Mouse (Mus musculus) thymus, postnatal 36 days (tissue): ENCODE results near the gene Spop.
A peak's percentile ranks its signal among the peaks of the same experiment; 100 is the strongest.
"Not testable (repeated sequence)": the region's sequence is repeated elsewhere in the genome, so short reads cannot be mapped to it uniquely, and the experiment has no call there.

Experiments used
- DNase-seq, 2 experiments: peaks; one replicate each; pipeline ENCODE4 v3.0.0; 2022; ENCODE audit warnings: mixed read lengths in 2 of 2

Spop gene

DNA sequence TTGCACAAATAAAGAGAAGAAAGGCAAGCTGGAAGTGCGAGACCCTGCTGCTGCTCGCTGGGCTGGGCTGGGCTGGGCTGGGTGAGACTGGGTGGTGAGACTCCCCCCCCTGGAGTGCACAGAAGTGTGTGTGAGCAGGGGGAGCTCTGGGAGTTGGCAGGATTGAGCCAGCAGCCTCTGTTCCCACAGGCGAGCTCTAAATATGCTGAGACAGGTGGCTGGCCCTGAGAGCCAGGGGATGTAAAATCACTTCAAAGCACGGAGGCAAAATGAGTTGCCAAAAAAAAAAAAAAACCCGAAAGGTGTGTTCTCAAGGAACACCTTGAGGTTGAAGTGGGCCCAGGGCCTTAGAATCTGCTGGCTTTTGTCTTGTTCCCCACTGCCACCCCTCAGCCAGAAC lies 22.1 kb upstream of the Spop start:
- no peak for DNase-seq

DNA sequence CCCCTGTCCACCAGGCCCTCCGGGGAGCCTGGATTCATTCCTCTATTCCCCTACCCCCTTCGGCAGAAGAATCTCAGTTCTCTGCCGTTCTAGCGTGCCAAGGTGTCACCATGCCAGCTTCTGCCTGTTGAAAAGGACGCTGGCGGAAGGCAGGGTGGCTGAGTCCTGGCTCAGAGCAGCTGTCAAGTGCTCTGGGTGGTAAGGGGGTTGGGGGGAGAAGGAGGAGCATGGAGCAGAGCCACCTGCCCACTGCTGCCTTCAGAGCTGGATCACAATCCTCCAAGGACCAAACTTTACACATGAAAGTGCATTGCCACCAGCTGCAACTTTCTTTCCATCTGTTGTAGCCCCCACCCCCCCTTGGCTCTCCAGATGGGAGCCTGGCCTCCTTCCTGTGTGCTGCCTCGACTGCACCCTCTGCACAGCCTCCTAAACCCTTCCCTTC lies 21.6 kb upstream of the Spop start:
- DNase-seq: peak; percentile 49 to 72

GRCm38 (mm10) chr11:95392708-95393499 lies 21.0 kb upstream of the Spop start:
- DNase-seq: peak; percentile 44 to 47

- no peak for DNase-seq
Observed at GRCm38 (mm10) chr11:95393500-95393816, 20.4 kb upstream of the Spop start.

DNA sequence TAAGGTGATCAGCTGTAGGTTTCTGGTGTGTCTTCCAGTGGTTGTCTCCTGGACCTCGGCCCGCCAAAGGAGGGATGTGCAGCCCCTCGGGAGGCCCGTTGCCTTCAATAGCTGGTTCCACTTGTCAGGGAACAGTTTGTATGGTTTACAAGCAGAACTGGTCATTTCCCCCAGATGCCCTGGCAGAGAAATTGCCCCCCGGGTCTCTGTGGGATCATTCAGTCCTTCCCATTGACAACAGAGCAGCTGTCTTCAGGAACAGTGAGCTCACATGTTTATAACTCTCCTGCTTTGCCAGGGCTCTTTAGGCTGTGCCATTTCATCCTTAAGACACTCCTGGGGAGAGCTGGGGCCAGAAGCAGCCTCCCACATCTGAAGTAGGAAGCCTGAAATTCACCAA lies 19.8 kb upstream of the Spop start:
- no peak for DNase-seq

GRCm38 (mm10) chr11:95396548-95396947 lies 17.3 kb upstream of the Spop start:
- DNase-seq: no peak

- peak; percentile 63 to 75 for DNase-seq
Observed at GRCm38 (mm10) chr11:95397843-95398835, 15.7 kb upstream of the Spop start.

GRCm38 (mm10) chr11:95399520-95400020 lies 14.3 kb upstream of the Spop start:
- no peak for DNase-seq

DNA sequence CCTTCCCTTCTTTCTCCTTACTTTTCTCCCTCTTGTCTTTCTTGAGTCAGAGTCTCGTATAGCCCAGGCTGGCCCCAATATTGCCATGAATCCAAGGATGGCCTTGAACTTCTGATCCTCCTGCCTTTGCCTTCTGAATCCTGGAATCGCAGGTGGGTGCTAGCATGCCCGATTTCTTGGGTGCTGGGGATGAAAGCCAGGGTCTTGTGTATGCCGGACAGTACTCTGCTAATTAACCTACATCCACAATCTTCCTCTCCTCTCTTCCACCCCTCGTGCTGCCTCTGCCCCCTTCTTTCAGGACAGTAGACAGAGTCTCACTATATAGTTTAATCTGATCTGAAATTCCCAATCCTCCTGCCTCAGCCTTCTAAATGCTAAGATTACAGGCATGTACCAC lies 12.3 kb upstream of the Spop start:
- DNase-seq: no peak

DNA sequence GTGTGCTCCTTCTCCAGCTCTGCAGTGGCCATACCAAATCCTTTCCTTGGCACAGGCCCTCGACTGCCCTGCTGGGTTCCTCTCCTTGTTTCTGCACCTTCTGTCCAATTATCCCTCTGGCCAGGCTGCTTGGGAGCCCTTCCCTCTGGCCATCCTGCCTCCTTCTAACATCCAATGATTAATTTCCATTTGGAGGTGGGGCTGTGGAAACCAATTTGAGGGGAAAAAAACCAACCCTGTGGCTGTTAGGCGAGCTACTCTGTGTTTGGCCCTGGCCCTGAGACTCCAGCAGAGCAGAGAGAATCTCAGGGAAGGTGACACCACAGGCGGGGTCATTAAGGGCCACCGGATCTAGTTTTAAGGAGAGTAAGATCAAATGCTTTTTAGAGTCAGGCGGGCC lies 11.7 kb upstream of the Spop start:
- no peak for DNase-seq

DNA sequence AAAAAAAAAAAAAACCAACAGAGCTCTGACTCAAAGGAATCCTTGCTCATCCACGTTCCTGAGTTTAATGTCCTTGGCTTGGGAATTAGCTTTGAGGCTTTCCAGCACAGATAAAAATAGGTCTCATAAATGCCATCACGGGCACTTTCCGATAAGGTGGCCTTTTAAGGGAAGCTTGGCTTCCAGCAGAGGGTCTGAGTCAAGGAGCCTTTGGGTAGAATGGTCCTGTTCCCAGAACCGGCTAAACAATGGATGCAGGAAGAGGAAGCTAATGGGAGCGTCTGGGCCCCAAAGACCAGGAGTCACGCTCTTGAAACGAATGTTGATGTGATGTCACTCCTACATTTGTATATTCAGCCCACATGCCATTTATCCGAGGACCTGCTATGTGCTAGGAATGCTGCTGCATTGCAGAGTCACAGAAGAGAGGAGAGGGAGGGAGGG lies 11.2 kb upstream of the Spop start:
- no peak for DNase-seq

DNA sequence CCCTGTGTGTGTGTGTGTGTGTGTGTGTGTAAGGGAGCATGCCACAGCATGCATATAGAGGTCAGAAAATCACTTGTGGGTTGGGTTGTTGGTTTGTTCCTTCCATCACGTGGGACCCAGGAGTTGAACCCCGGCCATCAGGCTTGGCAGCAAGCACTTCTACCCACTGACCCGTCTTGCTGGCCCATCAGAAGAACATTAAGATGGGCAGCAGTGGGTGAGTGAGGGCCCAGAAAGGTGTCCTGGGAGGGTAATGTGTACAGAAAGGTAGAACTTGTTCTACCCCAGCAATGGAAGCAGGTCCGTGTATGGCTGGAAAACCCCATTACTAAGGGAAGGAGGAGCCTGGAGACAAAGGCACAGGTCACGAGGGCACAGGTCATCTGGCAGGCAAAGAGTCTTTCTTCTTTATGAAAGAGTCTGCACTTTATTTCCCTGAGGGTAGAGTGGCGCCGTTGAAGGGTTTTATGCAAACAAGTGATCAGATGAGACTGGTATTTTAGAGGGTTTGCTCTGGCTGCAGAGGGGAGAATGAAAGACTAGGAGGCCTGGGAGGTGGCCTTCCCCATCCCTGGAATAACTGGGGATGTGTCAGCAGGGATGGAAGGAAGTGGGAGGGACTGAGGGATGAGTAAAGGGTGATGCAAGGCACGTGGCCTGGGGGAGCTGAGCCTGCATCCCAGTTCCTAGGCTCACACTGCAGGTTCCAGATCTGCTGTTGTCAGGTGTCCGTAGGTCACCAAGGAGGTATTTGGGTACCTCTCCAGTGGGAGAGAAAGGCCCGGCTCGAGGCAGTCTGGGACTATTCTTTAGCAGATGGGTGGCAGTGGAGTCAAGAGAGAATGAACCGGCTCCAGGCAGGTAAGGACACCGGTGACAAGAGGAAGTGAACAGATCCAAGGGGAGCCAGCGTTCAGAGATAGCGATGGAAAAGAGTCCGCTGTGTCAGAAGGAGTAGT lies 10.2 kb upstream of the Spop start:
- DNase-seq: no peak

DNA sequence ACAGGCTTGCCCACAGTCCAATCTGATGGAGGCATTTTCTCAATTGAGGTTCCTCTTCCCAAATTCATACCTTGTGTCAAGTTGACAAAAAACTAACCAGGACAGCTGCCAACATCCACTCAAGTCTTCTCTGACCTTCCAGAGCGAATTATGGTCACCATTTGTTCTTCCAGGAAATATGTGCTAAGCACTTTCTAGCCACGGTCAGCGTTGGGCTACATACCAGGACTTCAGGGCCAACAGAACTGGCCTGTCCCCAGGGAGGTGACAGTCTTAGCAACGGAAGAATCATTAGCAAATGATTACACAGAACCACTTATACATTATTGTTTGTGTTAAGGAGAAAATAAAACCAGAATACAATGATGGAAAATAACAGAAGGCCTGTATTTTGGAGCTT lies 8.1 kb upstream of the Spop start:
- DNase-seq: no peak

DNA sequence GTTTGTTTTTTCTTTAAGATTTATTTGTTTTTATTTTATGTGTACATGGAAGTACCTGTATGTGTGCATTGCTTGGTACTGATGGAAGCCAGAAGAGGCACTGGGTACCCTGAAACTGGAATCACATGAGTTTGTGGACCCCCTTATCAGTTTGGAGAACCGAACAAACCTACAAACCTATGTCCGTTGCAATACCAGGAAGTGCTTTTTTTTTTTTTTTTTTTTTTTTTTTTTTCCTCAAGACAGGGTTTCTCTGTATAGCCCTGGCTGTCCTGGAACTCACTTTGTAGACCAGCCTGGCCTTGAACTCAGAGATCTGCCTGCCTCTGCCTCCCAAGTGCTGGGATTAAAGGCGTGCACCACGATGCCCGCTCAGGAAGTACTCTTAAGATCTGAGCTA lies 7.5 kb upstream of the Spop start:
- not testable (repeated sequence) for DNase-seq

DNA sequence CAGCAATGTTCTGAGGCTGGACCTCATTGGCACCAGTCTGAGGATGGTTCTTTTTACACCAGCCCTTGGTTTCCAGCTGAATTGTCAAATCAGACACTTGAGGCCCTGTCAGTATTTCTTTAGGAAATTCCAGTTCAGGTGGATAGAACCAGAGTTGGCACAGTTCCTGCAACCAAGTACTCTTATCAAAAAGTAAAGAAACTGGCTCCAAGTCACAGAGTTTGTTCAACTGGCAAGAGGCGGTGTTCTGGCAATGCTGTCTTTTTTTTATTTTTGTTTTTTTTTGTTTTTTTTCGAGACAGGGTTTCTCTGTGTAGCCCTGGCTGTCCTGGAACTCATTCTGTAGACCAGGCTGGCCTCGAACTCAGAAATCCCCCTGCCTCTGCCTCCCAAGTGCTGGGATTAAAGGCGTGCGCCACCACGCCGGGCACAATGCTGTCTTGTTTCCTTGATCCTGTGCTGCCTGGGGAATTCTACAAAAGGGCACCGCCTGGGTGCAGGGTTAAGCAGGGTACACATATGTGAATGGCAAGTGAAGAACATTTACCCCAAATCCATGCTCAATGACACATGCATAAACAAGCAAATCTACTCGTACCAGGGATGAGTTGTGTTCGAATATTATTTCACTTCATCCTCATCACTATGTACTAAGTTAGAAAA lies 4.3 kb upstream of the Spop start:
- no peak for DNase-seq

- no peak for DNase-seq
Observed at GRCm38 (mm10) chr11:95411453-95412013, 2.3 kb upstream of the Spop start.

DNA sequence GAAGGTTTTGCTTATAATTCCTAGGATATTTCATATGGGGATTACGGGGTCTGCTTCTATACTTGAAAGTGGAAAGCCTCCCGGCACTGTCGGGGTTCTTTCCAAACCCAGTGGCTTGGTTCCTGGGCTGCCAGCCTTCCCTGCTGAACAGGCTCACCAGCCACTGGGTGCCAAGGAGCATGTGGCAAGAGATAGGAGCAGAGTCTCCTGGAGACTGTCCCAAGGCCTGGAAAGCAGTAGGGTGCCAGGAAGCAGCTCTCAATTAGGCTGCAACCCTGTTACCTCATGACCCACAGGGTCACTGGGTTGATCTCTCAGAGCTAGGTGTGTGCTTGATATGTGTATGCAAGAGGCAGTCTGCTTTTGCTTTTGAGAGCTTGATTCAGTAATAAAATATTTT lies 1.3 kb upstream of the Spop start:
- no peak for DNase-seq

- peak; percentile 90 to 94 for DNase-seq
Observed at GRCm38 (mm10) chr11:95414536-95415161, 769 bp downstream of the Spop start.

DNA sequence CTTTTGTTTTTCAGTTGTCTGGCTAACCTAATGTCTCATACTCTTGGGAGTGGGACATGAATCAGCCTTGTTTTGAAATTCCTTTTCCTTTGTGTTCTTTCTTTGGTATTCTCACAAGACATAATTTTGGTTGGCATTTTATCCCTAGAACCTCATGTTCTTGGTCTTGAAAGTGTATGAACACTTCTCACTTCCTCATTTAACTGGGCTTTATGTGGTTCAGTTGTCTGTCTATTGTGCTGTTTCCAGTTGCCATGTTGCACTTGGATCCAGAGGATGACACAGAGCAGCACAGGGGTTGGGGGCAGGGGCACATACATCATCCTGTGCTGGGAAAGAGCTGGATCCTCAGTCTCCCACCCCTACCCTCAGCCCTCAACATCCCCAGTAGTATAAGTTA lies 2.1 kb downstream of the Spop start:
- no peak for DNase-seq

- DNase-seq: no peak
Observed at GRCm38 (mm10) chr11:95417341-95417740, 3.5 kb downstream of the Spop start.

DNA sequence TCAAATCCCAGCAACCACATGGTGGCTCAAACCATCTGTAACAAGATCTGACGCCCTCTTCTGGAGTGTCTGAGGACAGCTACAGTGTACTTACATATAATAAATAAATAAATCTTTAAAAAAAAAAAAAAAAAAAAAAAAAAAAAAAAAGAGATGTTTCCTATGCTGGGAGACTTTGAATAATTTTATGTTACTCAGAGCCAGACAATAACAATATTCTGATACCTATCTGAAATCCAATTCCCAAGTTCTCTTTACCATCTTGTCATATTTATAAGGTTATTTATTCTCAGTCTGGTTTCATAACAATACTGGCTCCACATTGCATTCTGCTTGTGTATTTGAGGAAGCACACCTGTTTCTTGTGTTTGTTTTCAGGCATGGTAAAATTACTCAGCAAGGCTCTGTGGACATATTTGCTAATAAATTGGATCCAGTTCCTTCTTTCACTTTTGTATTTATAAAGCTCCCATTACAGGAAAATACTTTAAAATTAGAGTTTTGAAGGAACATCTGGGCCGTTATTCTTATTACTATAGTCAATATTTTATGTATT lies 7.1 kb downstream of the Spop start:
- DNase-seq: no peak
